Mouse (Mus musculus): ENCODE data around the gene Clec11a. TPM values are rescaled to one million over a fixed set of nuclear protein-coding genes. Genes with fewer than 3 reads are reported as not detected.

Clec11a gene
- total RNA-seq, 4 experiments from 2014 or later: 4.1 to 6.0 (median 5.1) TPM

GRCm38 (mm10) chr7:44276461-44277249 lies 30.0 kb downstream of the Clec11a start:
- DNase-seq: no peak

DNA sequence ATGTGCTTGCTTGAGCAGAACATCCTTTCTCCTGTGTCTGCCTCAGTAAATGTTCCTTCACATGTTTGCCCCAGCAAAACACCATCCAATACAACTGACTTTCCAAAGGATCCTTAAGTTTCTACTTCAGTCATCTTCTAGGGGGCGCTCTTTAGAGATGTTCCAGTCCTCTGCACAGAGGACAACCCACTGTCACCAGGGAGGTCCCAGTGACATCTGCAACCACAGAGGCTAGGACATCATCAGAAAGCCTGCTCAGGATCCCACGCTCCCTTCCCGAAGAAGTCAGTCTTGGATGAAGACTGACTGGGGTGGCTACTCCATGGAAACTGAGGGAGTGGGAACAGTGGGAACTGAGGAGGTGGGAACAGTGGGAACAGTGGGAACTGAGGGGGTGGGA lies 31.2 kb downstream of the Clec11a start:
- no peak for DNase-seq

DNA sequence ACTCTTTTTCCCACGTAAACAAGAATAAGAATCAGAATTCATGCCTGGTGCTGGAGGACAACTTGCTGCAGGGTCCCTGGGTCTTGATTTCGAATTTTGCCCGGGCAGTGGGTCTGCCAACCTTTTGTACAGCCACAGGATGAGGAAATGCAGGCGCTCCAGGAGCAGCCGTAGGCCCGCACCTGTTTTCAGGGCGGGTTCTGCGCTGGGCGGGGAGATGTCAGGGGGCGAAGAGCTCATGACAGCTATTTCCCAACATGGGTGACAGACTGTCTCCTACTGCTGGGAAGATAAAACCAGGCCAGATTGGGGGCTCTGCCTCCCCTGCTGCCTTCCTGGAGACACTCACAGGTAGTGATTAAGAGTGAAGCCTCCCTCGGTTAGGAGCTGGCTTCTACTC lies 32.6 kb downstream of the Clec11a start:
- DNase-seq: no peak

DNA sequence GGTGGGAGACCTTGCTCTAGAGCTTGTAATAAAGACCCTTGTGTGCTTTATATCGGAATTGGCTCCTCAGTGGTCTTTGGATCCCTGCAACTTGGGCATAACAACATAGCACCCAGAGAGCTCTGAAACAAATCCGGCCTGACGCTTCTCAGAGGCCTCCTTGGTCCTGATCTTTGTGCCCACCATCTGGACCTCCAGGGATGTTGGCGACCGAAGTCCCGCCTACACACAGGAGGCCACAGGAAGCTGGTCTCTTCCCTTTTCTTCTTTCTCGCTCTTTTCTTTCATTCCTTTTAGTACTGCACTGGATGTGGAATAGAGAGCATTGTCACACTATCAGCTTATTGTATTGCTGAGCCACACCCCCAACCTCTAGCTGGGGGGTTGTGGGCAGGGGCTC lies 33.3 kb downstream of the Clec11a start:
- DNase-seq: no peak

DNA sequence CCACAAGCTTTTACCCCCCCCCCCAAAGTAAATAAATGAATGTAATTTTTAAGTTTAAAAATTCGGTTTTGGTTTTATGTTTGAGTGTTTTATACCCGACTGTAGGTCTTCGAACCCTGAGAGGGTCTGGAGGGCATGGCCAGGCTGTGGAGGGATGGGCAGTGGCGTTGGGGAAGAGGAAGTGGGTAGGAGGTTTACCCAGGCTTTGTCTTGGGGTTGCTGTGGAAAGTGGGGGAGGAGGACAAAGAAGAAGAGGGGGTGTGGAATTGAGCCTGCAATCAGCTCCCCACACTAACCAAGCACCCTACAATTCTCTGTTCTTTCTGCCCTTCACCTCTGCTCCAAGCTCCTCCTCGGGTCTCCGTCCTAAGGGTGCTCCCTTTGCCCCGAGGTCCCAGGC lies 34.2 kb downstream of the Clec11a start:
- DNase-seq: no peak

DNA sequence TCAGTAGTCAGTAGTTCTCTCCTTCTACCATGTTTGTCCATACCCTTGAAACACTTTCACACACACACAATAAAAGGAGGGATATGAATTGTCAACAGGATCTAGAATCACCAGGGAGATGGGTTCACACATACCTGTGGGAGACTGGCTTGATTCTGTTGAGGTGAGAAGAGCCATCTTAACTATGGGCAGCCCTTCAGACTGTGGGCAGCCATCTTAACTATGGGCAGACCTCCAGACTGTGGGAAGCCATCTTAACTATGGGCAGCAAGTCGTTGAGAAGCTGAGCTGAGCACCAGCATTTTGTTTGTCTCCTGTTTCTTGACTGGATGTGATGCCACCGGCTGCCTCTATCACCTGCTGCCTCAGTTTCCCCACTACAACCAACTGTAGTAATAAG lies 35.4 kb downstream of the Clec11a start:
- DNase-seq: no peak

GRCm38 (mm10) chr7:44269397-44269796 lies 37.3 kb downstream of the Clec11a start:
- DNase-seq: no peak

GRCm38 (mm10) chr7:44268117-44268516 lies 38.6 kb downstream of the Clec11a start:
- DNase-seq: no peak

DNA sequence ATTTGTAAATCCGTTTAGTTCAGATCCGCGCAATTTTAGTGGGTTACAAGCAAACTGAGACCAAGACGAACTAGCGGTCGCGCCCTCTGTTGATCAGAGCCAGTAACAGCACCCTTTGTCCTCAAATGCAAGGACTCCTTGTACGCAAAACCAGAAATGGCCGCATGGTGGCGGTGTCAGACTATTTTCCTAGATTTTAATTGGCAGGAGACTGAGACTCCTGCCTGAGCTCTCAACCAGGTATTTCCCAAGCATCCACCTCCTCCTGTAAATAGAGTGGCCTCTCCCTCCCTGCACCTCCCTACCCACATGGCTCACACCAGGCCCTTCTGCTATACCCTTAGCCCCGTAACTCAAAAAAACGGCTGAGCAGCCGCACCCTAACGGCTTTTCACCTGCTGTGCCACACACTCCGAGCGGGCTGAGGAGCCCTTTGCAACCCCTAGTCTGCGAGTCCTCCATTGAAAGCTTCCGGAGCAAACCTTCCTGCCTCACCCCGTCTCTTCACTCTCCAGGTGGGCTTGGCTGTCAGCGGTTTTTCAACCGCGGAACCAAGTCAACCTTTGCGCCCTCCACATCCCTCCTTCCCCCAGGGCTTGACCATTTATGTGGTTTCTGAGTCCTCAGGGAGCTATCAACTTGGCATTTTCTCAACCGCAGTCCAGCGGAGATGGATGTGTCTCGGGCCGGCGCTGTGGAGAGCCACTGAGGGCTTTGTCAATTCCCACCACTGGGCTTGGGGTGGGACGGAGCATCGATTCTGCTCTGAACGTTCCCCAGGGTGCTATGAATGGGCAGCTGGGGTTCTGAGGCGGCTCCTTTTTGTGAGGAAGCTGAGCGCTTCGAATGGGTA lies 43.7 kb downstream of the Clec11a start:
- peak; percentile 82 for DNase-seq

- DNase-seq: no peak
These were observed 45.6 kb downstream of the Clec11a start, which contains the start of gene Gm15517 for GRCm38 (mm10) chr7:44261147-44261546. Gene Gm15517, plus strand, starts transcription at chr7:44261447.

DNA sequence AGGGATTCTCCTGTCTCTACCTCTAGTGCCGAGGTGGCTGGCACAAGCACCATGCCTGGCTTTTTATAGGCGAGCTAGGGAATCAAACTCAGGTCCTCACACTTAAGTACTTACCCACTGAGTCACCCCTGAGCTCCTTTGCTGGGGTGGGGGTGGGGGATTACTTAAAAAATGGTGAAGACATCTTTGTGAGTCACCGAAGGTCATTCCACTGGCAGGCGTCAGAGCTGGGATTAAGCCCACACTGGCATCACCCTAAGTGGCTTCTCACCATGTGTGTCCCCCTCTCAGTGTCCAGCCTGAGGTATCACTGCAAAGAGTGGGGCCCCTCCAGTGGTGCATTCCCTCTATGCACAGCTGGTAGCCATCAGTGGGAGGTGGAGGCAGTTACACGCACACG lies 46.3 kb downstream of the Clec11a start:
- no peak for DNase-seq

- DNase-seq: no peak
These were observed 49.4 kb downstream of the Clec11a start, which contains the start of gene Acp4 for GRCm38 (mm10) chr7:44257278-44257677. Gene Acp4, minus strand, starts transcription at chr7:44257378.

GRCm38 (mm10) chr7:44254930-44255329 lies 51.8 kb downstream of the Clec11a start:
- no peak for DNase-seq

DNA sequence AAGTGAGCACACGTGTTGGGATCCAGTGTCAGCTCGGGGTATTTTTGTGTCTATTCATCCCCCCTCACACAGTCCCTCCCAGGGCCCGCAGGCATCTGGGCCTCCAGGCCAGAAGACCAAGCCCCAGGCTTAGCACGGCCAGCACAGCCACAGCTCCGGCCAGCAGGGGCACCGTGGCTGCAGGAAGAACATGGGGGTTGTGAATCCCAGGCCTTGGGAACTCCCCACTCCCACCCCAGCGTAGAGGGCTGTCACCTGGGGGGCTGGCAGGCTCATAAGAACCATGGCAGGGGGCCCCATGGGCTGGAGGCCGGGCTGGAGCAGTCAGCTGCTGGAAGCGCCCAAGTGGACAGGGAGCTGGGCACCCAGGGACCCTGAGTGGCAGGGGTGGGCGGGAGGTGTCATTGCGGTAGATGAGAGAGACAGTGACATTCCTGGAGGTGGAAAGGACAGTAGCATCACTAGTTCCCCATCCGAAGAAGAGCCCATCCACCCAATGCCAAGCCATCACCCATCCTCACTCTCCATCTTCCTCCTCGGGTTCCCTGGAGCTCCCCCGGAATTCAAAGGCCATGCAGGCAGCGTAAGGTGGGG lies 53.6 kb downstream of the Clec11a start:
- no peak for DNase-seq

Other genes starting within 250 kb of the Clec11a start
- 1 to 10 TPM in 1 of 4 experiments, not detected in 3; 1.1 TPM for gene Klk1b21, start 204.6 kb downstream of the Clec11a start, total RNA-seq (2022)
- gene Klk1b22, start 194.2 kb downstream of the Clec11a start, total RNA-seq (2022): not detected
- gene Klk1b16, start 170.1 kb downstream of the Clec11a start, total RNA-seq (2022): not detected
- under 1 TPM in 2 of 4 experiments, not detected in 2; 0.29 to 0.91 TPM for gene Klk1b24, start 118.7 kb downstream of the Clec11a start, total RNA-seq (2022)
- gene Klk1b3, start 108.7 kb downstream of the Clec11a start, total RNA-seq (2022): not detected
- not detected for gene Klk1b4, start 99.5 kb downstream of the Clec11a start, total RNA-seq (2022)
- not detected for gene Klk1b5, start 91.0 kb downstream of the Clec11a start, total RNA-seq (2022)
- gene Klk1, start 81.5 kb downstream of the Clec11a start, total RNA-seq (2022): 1 to 10 TPM in 1 of 4 experiments, under 1 TPM in 2, not detected in 1; 0.78 to 1.2 (median 0.89) TPM
- not detected for gene Gm36864, start 70.7 kb downstream of the Clec11a start, total RNA-seq (2022)
- 1 to 10 TPM in 1 of 4 experiments, under 1 TPM in 3; 0.68 to 1.2 (median 0.96) TPM for gene 1700028J19Rik, start 60.2 kb downstream of the Clec11a start, total RNA-seq (2022)
- gene 2410002F23Rik, start 60.2 kb downstream of the Clec11a start, total RNA-seq (2022): 100 to 1,000 TPM in 3 of 4 experiments, 10 to 100 TPM in 1; 71.9 to 151 (median 133) TPM
- not detected for gene Acp4, start 49.5 kb downstream of the Clec11a start, total RNA-seq (2022)
- gene Gm15517, start 45.5 kb downstream of the Clec11a start, total RNA-seq (2022): not detected
- gene Shank1, start 3.4 kb upstream of the Clec11a start, total RNA-seq (2022): 10 to 100 TPM in 3 of 4 experiments, 1 to 10 TPM in 1; 9.3 to 17.6 (median 14.3) TPM
- 10 to 100 TPM in 1 of 4 experiments, 1 to 10 TPM in 3; 4.9 to 11.1 (median 7.6) TPM for gene Syt3, start 77.2 kb upstream of the Clec11a start, total RNA-seq (2022)
- 1 to 10 TPM in 3 of 4 experiments, under 1 TPM in 1; 0.73 to 2.2 (median 1.4) TPM for gene 1700008O03Rik, start 78.9 kb upstream of the Clec11a start, total RNA-seq (2022)
- 10 to 100 TPM in 2 of 4 experiments, 1 to 10 TPM in 2; 6.4 to 15.4 (median 9.8) TPM for gene Lrrc4b, start 122.1 kb upstream of the Clec11a start, total RNA-seq (2022)
- gene Aspdh, start 158.5 kb upstream of the Clec11a start, total RNA-seq (2022): 1 to 10 TPM in 3 of 4 experiments, under 1 TPM in 1; 0.73 to 2.0 (median 1.4) TPM
- gene Josd2, start 161.1 kb upstream of the Clec11a start, total RNA-seq (2022): 10 to 100 TPM; 43.7 to 56.5 (median 46.9) TPM
- 100 to 1,000 TPM in 3 of 4 experiments, 10 to 100 TPM in 1; 99.0 to 119 (median 110) TPM for gene Emc10, start 189.6 kb upstream of the Clec11a start, total RNA-seq (2022)
- gene Fam71e1, start 189.7 kb upstream of the Clec11a start, total RNA-seq (2022): 10 to 100 TPM in 3 of 4 experiments, 1 to 10 TPM in 1; 10.0 to 15.5 (median 13.0) TPM
- gene Mybpc2, start 217.8 kb upstream of the Clec11a start, total RNA-seq (2022): under 1 TPM in 2 of 4 experiments, not detected in 2; 0.07 to 0.08 TPM
- gene Spib, start 225.2 kb upstream of the Clec11a start, total RNA-seq (2022): under 1 TPM; 0.32 to 0.77 (median 0.43) TPM
- gene Pold1, start 241.9 kb upstream of the Clec11a start, total RNA-seq (2022): 10 to 100 TPM; 10.9 to 18.6 (median 15.9) TPM
- 100 to 1,000 TPM in 3 of 4 experiments, 10 to 100 TPM in 1; 94.3 to 153 (median 129) TPM for gene Nr1h2, start 247.0 kb upstream of the Clec11a start, total RNA-seq (2022)